Mouse (Mus musculus): ENCODE measurements around the gene Znfx1. TPM values are rescaled to one million over a fixed set of nuclear protein-coding genes. Genes with fewer than 3 reads are reported as not detected.
"Not testable (repeated sequence)": the region's sequence is repeated elsewhere in the genome, so short reads cannot be mapped to it uniquely, and the experiment has no call there.

Gene Znfx1
- polyA plus RNA-seq, 2 experiments = 7.8 to 10.6 TPM

DNA sequence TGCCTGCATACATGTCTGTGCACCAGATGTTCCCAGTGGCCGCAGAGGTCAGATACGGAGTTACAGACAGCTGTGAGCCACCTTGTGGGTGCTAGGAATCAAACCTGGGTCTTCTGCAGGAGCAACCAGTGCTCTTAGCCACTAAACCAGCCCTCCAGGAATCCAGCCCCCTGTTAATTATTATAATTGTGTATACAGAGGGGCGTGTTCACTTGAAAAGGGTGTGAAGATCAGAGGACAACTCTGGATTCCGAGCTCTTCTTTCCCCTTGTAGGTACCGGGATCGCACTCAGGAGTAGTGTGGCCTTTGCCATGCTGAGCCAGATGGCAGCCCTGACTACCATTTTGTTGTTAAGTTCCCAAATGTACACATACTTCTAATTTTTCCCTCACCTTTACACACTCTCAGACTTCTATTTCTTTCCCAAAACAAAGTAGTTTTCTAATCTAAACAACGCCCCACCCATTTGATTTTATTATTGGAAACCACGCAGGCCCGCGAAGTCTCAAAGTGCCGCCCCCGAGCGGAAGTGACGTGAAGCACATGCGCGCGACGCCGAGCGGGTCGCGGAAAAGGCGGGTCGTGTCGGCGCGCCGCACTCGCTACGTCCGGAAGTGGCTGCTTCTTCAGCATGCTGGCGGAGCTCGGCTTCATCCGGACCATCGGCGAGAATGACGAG, 48.0 kb downstream of the Znfx1 start, which contains the start of gene Ddx27:
TSS of gene Ddx27 (plus strand) at position 492 of the 680 bp plus-strand sequence.
- Histone ChIP-seq H3K9me3 (ENCODE audit: control insufficient read depth, low read length) (no peaks in the 10 kb centered on the region), H3K4me2 (replicated peaks; ENCODE audit: low read depth, low read length, severe bottlenecking) (peak within 1 kb of the TSS; percentile 92), H3K4me1 (ENCODE audit: control insufficient read depth, insufficient read depth, low read length) (peaks cover 10% of the 10 kb centered on the region), H3K27ac (replicated peaks; ENCODE audit: low read depth, low read length) (peak within 1 kb of the TSS; percentile 85), H3K36me3 (ENCODE audit: control insufficient read depth, insufficient read depth, low read length) (peaks cover 23% of the 10 kb centered on the region), H3K4me3 (replicated peaks; ENCODE audit: low read length) (peak within 1 kb of the TSS; percentile 92), H3K27me3 (ENCODE audit: control insufficient read depth, insufficient read depth, low read length) (no peaks in the 10 kb centered on the region), H3K9ac (ENCODE audit: low read depth, low read length, severe bottlenecking) (peak within 1 kb of the TSS; percentile 75)
- TF ChIP-seq POLR2A (IDR thresholded peaks at IDR 0.05; ENCODE audit: borderline replicate concordance, extremely low read depth, insufficient read depth, insufficient read length) = 0 out of 2 replicates have a peak, but pooled peaks have one; percentile 27
- DNase-seq (ENCODE audit: low spot score) (peak; percentile 92), ATAC-seq (ENCODE audit: low FRiP score, low read depth) (peak; percentile 90)
- 1% methylated on average over 37 of the region's 37 CpGs for WGBS

DNA sequence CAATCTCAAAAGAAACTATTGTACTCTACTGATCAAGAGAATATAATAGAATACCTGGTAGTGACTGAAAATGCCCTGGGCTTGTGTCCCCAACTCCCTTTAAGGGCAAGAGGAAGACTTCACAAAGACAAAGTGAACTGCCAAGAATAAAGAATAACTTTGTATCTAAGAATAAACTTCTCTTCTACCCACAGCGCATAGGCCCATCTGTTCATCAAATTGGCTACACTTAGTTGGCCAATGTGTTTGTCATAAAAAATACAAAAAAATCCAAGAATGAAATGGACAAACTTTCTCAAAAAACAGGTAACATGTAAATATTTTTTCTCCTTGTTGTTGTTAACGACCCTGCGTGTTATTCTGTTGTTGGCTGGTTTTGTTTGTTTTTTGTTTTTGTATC, 52.3 kb downstream of the Znfx1 start:
- Histone ChIP-seq H3K27me3 (ENCODE audit: control insufficient read depth, insufficient read depth, low read length) (no peaks in the 10 kb centered on the region), H3K27ac (replicated peaks; ENCODE audit: low read depth, low read length) (no peak overlapping the region), H3K9me3 (ENCODE audit: control insufficient read depth, low read length) (no peaks in the 10 kb centered on the region), H3K36me3 (ENCODE audit: control insufficient read depth, insufficient read depth, low read length) (no peaks in the 10 kb centered on the region), H3K9ac (ENCODE audit: low read depth, low read length, severe bottlenecking) (no peak overlapping the region), H3K4me1 (ENCODE audit: control insufficient read depth, insufficient read depth, low read length) (peaks cover under 1% of the 10 kb centered on the region; the same call in 1 of the 2 replicates), H3K4me3 (replicated peaks; ENCODE audit: low read length) (no peak overlapping the region), H3K4me2 (replicated peaks; ENCODE audit: low read depth, low read length, severe bottlenecking) (no peak overlapping the region)
- DNase-seq (ENCODE audit: low spot score) (no peak), ATAC-seq (ENCODE audit: low FRiP score, low read depth) (no peak)
- 89% methylated on average over 3 of the region's 3 CpGs for WGBS
- no peak for TF ChIP-seq POLR2A (IDR thresholded peaks at IDR 0.05; ENCODE audit: borderline replicate concordance, extremely low read depth, insufficient read depth, insufficient read length)

DNA sequence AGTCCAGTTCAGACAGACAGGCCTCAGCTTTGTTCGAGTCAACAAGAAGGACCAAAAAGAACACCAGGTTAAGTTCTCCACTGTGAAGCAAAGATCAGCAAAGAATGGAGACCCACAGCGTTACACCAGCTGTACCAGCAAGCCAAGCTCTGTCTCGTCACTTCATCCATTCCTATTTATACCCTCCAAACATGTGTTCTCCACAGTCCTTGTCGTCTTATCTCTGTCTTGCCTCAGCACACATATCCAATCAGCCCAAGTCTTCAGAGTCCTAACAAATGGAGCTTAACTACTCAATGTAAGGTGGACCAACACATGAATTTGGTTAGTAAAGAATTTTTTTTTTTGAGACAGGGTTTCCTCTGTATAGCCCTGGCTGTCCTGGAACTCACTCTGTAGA, 53.3 kb downstream of the Znfx1 start:
- Histone ChIP-seq H3K27me3 (ENCODE audit: control insufficient read depth, insufficient read depth, low read length) (no peaks in the 10 kb centered on the region), H3K9me3 (ENCODE audit: control insufficient read depth, low read length) (no peaks in the 10 kb centered on the region), H3K4me2 (replicated peaks; ENCODE audit: low read depth, low read length, severe bottlenecking) (no peak overlapping the region), H3K36me3 (ENCODE audit: control insufficient read depth, insufficient read depth, low read length) (no peaks in the 10 kb centered on the region), H3K4me3 (replicated peaks; ENCODE audit: low read length) (no peak overlapping the region), H3K9ac (ENCODE audit: low read depth, low read length, severe bottlenecking) (no peak overlapping the region), H3K4me1 (ENCODE audit: control insufficient read depth, insufficient read depth, low read length) (no peaks in the 10 kb centered on the region), H3K27ac (replicated peaks; ENCODE audit: low read depth, low read length) (no peak overlapping the region)
- TF ChIP-seq POLR2A (IDR thresholded peaks at IDR 0.05; ENCODE audit: borderline replicate concordance, extremely low read depth, insufficient read depth, insufficient read length) = no peak
- ATAC-seq (ENCODE audit: low FRiP score, low read depth) (no peak), DNase-seq (ENCODE audit: low spot score) (no peak)
- WGBS = 67% methylated on average over 4 of the region's 4 CpGs

DNA sequence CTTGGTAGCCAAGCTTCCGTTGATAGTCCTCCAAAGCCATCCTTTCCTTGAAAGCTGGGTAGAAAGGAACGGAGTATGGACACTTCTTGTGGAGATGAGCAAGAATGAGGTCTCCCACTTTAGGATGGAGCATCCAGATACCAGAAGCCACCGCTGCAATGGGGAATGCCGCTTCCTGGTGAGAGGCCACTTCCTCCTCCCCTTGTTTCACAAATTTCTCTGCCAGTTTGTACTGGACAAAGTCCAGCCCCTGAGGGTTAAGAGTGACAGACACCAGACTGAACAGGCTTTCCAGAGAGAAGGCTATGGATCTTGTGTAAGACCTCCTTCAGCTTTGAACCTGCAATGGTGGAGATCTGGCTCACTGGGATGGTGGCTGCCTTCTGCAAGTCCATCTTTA, 55.2 kb downstream of the Znfx1 start:
- H3K4me2 ChIP-seq (replicated peaks; ENCODE audit: low read depth, low read length, severe bottlenecking); H3K4me3 ChIP-seq (replicated peaks; ENCODE audit: low read length); H3K27me3 ChIP-seq (ENCODE audit: control insufficient read depth, insufficient read depth, low read length); H3K27ac ChIP-seq (replicated peaks; ENCODE audit: low read depth, low read length); H3K4me1 ChIP-seq (ENCODE audit: control insufficient read depth, insufficient read depth, low read length); H3K9ac ChIP-seq (ENCODE audit: low read depth, low read length, severe bottlenecking); DNase-seq (ENCODE audit: low spot score); H3K9me3 ChIP-seq (ENCODE audit: control insufficient read depth, low read length); H3K36me3 ChIP-seq (ENCODE audit: control insufficient read depth, insufficient read depth, low read length); ATAC-seq (ENCODE audit: low FRiP score, low read depth): not testable (repeated sequence)
- 82% methylated on average over 4 of the region's 4 CpGs for WGBS

DNA sequence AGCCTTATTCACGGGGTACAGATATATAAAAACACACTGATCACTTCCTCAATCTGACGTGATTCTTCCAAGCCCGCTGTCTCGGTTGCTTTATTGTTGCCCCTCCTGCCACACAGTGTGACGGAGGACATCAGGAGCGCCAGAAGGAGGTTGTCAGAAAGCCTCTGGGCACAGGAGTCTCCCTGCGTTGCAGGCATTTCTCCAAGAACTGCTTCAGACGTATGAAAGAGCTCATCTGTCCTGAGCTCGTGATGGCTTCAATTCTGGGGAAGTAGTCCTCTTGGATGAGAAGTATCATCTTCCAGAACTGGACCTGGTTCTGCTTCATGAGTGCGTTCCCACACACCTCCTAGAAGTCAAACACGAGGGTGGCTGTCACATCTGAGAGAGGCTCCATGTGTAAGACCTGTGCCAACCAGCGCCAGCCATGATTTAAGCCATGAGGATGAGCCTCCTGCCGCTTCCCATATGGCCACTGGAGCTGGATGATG, 55.8 kb downstream of the Znfx1 start:
- Histone ChIP-seq H3K9me3 (ENCODE audit: control insufficient read depth, low read length) (no peaks in the 10 kb centered on the region), H3K27me3 (ENCODE audit: control insufficient read depth, insufficient read depth, low read length) (no peaks in the 10 kb centered on the region), H3K4me2 (replicated peaks; ENCODE audit: low read depth, low read length, severe bottlenecking) (no peak overlapping the region), H3K27ac (replicated peaks; ENCODE audit: low read depth, low read length) (no peak overlapping the region), H3K4me1 (ENCODE audit: control insufficient read depth, insufficient read depth, low read length) (no peaks in the 10 kb centered on the region), H3K9ac (ENCODE audit: low read depth, low read length, severe bottlenecking) (no peak overlapping the region), H3K36me3 (ENCODE audit: control insufficient read depth, insufficient read depth, low read length) (no peaks in the 10 kb centered on the region), H3K4me3 (replicated peaks; ENCODE audit: low read length) (no peak overlapping the region)
- ATAC-seq (ENCODE audit: low FRiP score, low read depth) = no peak
- no peak for TF ChIP-seq POLR2A (IDR thresholded peaks at IDR 0.05; ENCODE audit: borderline replicate concordance, extremely low read depth, insufficient read depth, insufficient read length)
- 66% methylated on average over 13 of the region's 13 CpGs for WGBS
- DNase-seq (ENCODE audit: low spot score) = no peak

Measured in limb, embryonic 14.5 days (tissue).